Mouse (Mus musculus) neural tube, embryonic 11.5 days (tissue): ENCODE results near the gene Ntn5. TPM values are rescaled to one million over a fixed set of nuclear protein-coding genes. Genes with fewer than 3 reads are reported as not detected.

Experiments
- ATAC-seq: fragments of 200-750 bp; cut with Nextera tagmentation; 2 replicates; pipeline ENCODE4 v1.8.0; 2017; ENCODE audit warnings: moderate number of reproducible peaks, mild to moderate bottlenecking, moderate TSS enrichment, moderate library complexity; ENCODE audit not compliant: insufficient read depth, low FRiP score, low TSS enrichment
- DNase-seq: peaks from one replicate; pipeline ENCODE4 v3.0.0-alpha.2; 2015; ENCODE audit warnings: low spot score
- H3K27ac ChIP-seq: fragments of 300-500 bp; sonication (generic); 2 replicates; pipeline ENCODE4 v1.5.1; 2014; ENCODE audit warnings: low read depth, mild to moderate bottlenecking, low read length
- H3K27me3 ChIP-seq: fragments of 300-500 bp; sonication (generic); 2 replicates; pipeline ENCODE4 v1.6.1; 2014; ENCODE audit warnings: mild to moderate bottlenecking, low read length, mixed read lengths; ENCODE audit not compliant: control insufficient read depth, insufficient read depth
- H3K36me3 ChIP-seq: fragments of 300-500 bp; sonication (generic); 2 replicates; pipeline ENCODE4 v1.6.1; 2014; ENCODE audit warnings: mild to moderate bottlenecking, low read length, moderate library complexity, mixed read lengths; ENCODE audit not compliant: control insufficient read depth, insufficient read depth
- H3K4me1 ChIP-seq: fragments of 300-500 bp; sonication (generic); 2 replicates; pipeline ENCODE4 v1.6.1; 2014; ENCODE audit warnings: low read length, mixed read lengths; ENCODE audit not compliant: control insufficient read depth, insufficient read depth
- H3K4me2 ChIP-seq: fragments of 300-500 bp; sonication (generic); 2 replicates; pipeline ENCODE4 v1.6.1; 2014; ENCODE audit warnings: low read depth, mild to moderate bottlenecking, moderate library complexity
- H3K4me3 ChIP-seq: fragments of 300-500 bp; sonication (generic); 2 replicates; pipeline ENCODE4 v1.5.1; 2014; ENCODE audit warnings: low read depth, low read length
- H3K9ac ChIP-seq: fragments of 300-500 bp; sonication (generic); 2 replicates; pipeline ENCODE4 v1.6.1; 2014; ENCODE audit warnings: mild to moderate bottlenecking, low read length
- H3K9me3 ChIP-seq: fragments of 300-500 bp; sonication (generic); 2 replicates; pipeline ENCODE4 v1.6.1; 2016; ENCODE audit warnings: low read length; ENCODE audit not compliant: control insufficient read depth
- WGBS: fragments of 180-500 bp; shearing (Covaris S2); extraction: QIAGEN DNeasy Blood & Tissue Kit; methylation state at CpG from one replicate; pipeline ENCODE4 v1.1.7; 2014; 5-methylcytosine and 5-hydroxymethylcytosine counted together
- polyA plus RNA-seq: library from polyadenylated mRNA; unstranded; fragments of >200 nt; fragmentation: Nextera tagmentation; extraction: Ambion mirVana; gene quantifications from 2 replicates; pipeline ENCODE4 v1.2.1, GENCODE M21; 2014

The Ntn5 gene
- polyA plus RNA-seq, 1 experiment from 2014 or later: 1.4 TPM

DNA sequence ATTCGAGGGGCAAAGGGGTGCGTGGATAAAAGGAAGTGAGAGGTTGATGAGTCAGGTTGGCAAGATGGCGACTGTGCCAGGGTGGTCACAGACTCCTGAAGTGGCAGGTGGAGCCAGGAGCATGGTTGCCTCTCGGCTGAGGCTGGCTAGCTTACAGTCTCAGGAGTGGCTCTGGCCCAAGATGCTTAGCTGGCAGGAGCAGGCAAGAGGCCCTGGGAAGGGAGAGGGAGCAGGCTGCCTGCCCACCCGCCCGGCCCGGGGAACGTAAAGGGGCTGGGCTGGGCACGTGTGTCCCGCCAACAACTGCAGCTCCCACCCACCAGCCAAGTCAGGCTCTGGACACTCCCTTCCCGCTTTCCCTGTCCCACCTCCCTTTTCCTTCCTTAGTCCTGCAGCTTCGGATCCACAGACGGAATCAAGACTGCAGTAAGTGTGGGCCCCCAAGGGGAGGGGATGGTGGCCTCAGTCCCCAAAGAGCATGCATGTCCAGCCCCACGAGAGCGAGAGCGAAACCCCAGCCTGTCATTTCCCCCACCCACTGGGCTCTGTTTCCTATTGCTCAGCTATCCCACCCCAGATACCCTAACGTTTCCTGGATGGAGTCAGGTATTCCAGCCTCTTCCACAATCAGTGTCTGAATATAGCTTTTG is 42.3 kb upstream of the Ntn5 start:
- Histone ChIP-seq H3K27ac (no peak overlapping the region), H3K27me3 (no peaks in the 10 kb centered on the region), H3K4me3 (no peak overlapping the region), H3K4me1 (peaks cover 19% of the 10 kb centered on the region), H3K4me2 (no peak overlapping the region), H3K9ac (no peak overlapping the region), H3K36me3 (peaks cover under 1% of the 10 kb centered on the region; the same call in 1 of the 2 replicates), H3K9me3 (no peaks in the 10 kb centered on the region)
- 72% methylated on average over 12 of the region's 17 CpGs for WGBS
- no peak for DNase-seq
- no peak for ATAC-seq

DNA sequence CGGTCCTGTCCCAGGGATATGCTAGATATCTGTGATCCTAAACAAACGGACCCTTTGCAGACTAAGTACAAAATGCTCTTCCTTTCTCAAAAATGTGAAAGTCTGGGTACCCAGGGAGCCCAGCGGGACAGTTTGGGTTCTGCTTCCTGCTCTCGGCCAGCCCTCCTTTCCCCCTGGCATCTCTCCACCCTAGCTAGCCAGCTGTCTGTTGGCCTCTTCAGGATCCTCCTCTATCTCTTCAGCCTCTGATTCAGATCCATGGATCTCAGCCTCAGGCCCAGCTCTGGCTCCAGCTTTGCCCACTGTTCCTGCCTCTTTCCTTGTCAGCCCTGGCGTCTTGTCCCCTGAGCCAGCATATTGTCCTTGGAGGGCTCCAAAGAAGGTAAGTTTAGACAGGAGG is 41.7 kb upstream of the Ntn5 start:
- Histone ChIP-seq H3K9me3 (no peaks in the 10 kb centered on the region), H3K4me1 (peaks cover 19% of the 10 kb centered on the region), H3K36me3 (no peaks in the 10 kb centered on the region), H3K4me2 (no peak overlapping the region), H3K27ac (no peak overlapping the region), H3K27me3 (no peaks in the 10 kb centered on the region), H3K4me3 (no peak overlapping the region), H3K9ac (no peak overlapping the region)
- DNase-seq: no peak
- 80% methylated on average over 5 of the region's 5 CpGs for WGBS
- ATAC-seq: no peak

DNA sequence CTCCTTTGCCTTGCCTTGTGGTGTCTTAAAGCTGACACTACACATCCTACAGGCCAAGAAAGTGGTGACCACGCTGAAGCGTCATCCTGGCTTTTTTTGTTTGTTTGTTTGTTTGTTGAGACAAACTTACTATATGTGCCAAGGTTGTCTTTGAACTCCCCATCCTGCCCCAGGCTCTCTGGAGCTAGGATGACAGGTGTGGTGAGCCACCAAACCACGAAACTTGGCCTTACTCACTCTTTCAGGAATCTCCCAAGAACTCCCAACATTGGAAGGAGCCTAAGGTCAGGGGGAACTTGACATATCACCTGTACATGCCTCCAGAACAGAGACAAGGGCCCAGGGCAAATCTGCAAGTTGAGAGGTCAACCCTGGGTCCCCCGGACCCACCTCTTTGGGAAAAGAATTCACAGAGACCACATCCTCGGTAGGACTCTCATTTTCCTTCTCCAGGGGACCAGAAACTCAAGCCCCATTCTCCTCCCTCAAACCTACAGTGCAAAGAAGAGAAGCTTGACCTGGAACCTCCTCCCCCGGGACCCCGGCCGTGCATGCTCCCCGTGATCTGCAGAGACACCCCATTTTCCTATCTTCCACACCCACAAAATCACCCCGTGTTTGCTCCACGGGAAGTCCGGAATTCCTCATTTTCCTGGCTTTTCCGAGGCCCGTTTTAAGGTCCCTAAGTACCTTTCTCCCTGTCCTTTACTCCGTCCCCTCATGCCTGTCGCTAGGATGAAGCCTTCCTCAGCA is 41.1 kb upstream of the Ntn5 start:
- no peaks in the 10 kb centered on the region for H3K9me3 ChIP-seq
- peak overlapping the region; percentile 74 for H3K4me2 ChIP-seq
- H3K4me1 ChIP-seq: peaks cover 19% of the 10 kb centered on the region
- peak overlapping the region; percentile 42 for H3K4me3 ChIP-seq
- 35% methylated on average over 16 of the region's 16 CpGs for WGBS
- no peaks in the 10 kb centered on the region for H3K36me3 ChIP-seq
- peak overlapping the region; percentile 78 for H3K9ac ChIP-seq
- H3K27ac ChIP-seq: peak overlapping the region; percentile 86
- no peak for ATAC-seq
- no peaks in the 10 kb centered on the region for H3K27me3 ChIP-seq
- no peak for DNase-seq

DNA sequence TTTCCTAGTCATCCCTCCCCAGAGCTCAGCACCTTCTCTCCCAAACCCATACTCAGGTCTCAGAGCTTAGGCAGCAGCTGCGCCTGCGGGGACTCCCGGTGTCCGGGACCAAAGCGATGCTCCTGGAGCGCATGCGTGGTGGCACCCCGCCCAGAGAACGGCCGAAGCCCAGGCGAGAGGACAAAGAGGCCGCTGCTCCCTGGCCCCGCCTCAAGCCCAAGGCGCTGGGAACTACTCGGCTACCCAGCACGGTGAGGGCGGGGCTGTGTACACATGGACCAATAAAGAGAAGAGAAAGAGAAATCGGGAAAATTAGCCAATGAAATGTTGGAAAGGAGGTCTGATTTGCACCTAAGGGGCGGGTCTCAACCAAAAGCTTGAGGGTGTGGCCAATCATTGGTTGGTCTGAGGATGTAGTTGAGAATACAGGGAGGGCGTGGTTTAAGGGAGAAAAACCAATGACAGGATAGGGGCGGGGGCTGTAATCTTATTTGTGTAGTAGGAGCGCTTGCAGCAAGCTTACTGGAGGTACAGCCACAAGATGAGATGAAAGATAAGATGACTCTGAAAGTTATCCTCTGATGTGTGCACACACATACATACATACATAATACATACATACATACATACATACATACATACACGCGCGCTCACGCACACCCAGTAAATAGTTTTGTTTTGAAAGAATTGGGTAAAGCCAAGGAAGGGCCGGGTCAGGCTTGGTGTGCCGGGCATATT is 40.2 kb upstream of the Ntn5 start:
- ATAC-seq: peak; percentile 91
- Histone ChIP-seq H3K9ac (peak overlapping the region; percentile 78), H3K36me3 (no peaks in the 10 kb centered on the region), H3K27ac (peak overlapping the region; percentile 86), H3K27me3 (no peaks in the 10 kb centered on the region), H3K4me1 (peaks cover 16% of the 10 kb centered on the region), H3K9me3 (no peaks in the 10 kb centered on the region), H3K4me3 (peak overlapping the region; percentile 42), H3K4me2 (peak overlapping the region; percentile 74)
- DNase-seq: peak; percentile 98
- WGBS: 2% methylated on average over 28 of the region's 28 CpGs

DNA sequence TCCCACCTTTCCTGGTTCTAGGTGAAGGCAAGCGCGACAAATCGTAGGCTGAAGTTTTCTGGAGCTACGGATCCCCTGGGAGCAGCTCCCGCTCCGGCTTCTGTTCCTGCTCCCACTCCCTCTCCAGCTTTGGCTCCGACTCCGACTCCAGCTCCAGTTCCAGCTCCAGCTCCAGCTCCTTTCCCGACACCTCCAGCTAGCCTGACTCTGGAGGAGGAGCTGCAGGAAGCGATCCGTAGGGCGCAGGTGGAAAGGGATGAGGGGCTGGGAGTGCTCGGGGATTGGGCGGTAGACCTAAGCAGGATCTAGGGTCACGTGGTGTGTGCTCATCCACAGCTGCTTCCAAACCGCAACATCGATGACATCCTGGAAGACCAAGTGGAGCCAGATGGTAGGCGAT is 39.6 kb upstream of the Ntn5 start:
- H3K9ac ChIP-seq: peak overlapping the region; percentile 53
- no peaks in the 10 kb centered on the region for H3K9me3 ChIP-seq
- WGBS: 5% methylated on average over 18 of the region's 18 CpGs
- peak overlapping the region; percentile 79 for H3K27ac ChIP-seq
- H3K4me3 ChIP-seq: peak overlapping the region; percentile 33
- H3K4me1 ChIP-seq: peaks cover 16% of the 10 kb centered on the region
- no peaks in the 10 kb centered on the region for H3K27me3 ChIP-seq
- H3K36me3 ChIP-seq: no peaks in the 10 kb centered on the region
- H3K4me2 ChIP-seq: peak overlapping the region; percentile 73
- ATAC-seq: peak; percentile 35; the same call in 1 of the 2 replicates
- DNase-seq: peak; percentile 71

DNA sequence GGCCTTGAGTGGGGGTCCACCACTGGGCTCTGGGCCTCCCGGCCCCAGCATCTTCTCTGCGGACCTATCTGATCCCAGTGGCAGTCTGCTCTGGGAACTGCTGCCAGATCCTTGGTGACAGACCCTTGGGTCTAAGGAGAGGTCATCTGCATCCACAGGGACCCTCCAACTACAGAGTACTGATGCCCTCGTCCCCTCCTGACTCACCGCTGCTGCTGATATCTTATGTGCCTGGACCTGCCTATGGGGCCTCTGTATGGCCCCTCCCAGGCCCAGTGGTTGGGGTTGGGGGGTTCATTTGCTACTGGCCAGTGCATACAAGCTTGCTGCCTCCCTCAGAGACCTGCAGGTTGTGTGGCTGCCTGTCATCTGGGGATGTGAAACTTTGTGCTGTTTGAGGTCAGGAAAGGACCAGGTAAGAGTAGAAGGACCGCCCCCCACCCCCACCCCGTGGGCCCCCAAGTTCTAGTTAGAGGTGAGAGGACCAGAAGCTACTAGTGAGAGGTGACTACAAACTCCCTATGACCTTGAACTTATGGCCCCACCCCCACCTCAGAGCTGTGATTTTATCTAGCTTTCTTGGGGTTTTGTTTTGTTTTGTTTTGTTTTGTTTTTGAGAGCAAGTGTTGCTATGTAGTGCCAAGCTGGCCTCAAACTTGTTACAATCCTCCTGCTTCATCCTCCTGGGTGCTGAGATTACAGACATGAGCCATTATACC is 38.8 kb upstream of the Ntn5 start:
- no peak for DNase-seq
- 67% methylated on average over 6 of the region's 6 CpGs for WGBS
- peak overlapping the region; percentile 53; the same call in 1 of the 2 replicates for H3K9ac ChIP-seq
- no peaks in the 10 kb centered on the region for H3K9me3 ChIP-seq
- peaks cover 16% of the 10 kb centered on the region for H3K4me1 ChIP-seq
- ATAC-seq: no peak
- H3K4me2 ChIP-seq: peak overlapping the region; percentile 73
- no peaks in the 10 kb centered on the region for H3K36me3 ChIP-seq
- H3K27ac ChIP-seq: peak overlapping the region; percentile 79; the same call in 1 of the 2 replicates
- no peaks in the 10 kb centered on the region for H3K27me3 ChIP-seq
- peak overlapping the region; percentile 33; the same call in 1 of the 2 replicates for H3K4me3 ChIP-seq

DNA sequence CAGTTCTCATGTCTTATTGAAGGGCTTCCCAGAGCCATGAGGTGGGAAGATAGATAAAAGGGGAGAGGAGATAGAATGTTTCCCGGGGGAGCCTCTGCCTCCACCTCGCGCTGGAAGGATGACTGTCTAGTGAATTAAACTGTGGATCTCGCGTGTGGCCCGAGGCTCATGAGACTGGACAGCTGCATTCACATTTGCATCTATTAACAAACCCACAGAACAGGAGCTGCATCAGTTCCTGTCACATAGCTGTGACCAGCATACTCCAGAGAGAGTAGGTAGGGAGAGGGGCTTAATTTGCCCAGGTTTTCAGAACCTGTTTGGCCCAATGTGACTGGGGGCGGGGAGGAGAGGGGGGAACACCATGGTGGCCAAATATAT is 38.2 kb upstream of the Ntn5 start:
- H3K27me3 ChIP-seq: no peaks in the 10 kb centered on the region
- no peak for DNase-seq
- no peak overlapping the region for H3K27ac ChIP-seq
- no peak overlapping the region for H3K4me2 ChIP-seq
- H3K9ac ChIP-seq: no peak overlapping the region
- H3K4me3 ChIP-seq: no peak overlapping the region
- peaks cover 16% of the 10 kb centered on the region for H3K4me1 ChIP-seq
- no peak for ATAC-seq
- no peaks in the 10 kb centered on the region for H3K9me3 ChIP-seq
- WGBS: 77% methylated on average over 7 of the region's 7 CpGs
- H3K36me3 ChIP-seq: no peaks in the 10 kb centered on the region

DNA sequence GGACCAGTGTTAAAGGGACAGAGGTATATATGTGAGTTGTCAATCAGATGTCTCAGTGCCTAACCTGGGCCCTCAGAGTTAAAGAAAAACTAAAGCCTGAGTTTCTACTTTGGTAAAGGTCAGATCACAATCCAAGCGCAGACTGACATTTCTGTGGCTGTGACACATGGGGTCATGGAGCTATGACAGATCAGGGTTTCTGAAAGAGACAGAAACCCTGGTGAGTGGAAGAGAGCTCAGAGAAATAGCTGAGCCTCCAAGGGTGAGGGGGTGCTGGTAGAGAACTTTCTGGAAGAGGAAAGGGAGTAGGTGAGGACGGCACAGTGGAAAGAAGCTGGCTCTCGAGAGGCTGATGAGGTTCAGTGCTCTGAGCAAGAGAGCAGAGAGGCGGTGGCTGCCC is 37.2 kb upstream of the Ntn5 start:
- Histone ChIP-seq H3K9me3 (no peaks in the 10 kb centered on the region), H3K4me2 (no peak overlapping the region), H3K36me3 (no peaks in the 10 kb centered on the region), H3K9ac (peak overlapping the region; percentile 22; the same call in 1 of the 2 replicates), H3K4me1 (peaks cover 16% of the 10 kb centered on the region), H3K27ac (no peak overlapping the region), H3K4me3 (no peak overlapping the region), H3K27me3 (no peaks in the 10 kb centered on the region)
- 87% methylated on average over 4 of the region's 4 CpGs for WGBS
- ATAC-seq (no peak), DNase-seq (no peak)
